In the genomic region with DNA sequence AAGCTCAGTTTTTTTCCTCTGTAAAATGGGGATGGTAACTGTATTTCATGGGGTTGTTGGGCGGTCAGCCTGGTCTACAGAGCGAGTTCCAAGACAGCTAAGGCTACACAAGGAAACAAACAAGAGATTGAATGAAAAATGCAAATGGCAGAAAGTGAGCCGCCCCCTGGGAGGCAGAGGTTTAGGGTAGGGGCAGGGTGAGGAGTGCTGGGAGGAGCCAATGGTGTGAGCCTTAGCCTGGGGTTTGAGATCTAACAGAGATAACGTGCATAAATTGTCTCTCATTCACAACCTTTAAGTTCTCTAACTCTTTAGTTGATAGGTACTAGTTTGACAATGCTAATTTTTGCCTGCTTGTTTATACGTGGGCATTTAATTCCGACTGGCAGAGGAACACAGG, we compare ENCODE assay signal across 9 mouse cellular contexts. TPM values are rescaled to one million over a fixed set of nuclear protein-coding genes. Genes with fewer than 3 reads are reported as not detected.
DNase-seq lines count a peak whose midpoint lies in the region; ATAC-seq and TF ChIP-seq lines count a peak whose summit lies in the region.
"Had no signal": no experiment of that assay in that cellular context is flagged by ENCODE, and none has a peak within 500 bp of the region (broad histone marks: within the 10 kb centered on the region; RNA-seq: fewer than 3 reads in every experiment).

No protein-coding gene starts in this region.

- DNase-seq in gastrocnemius, adult 2 months: no peak
- DNase-seq in gastrocnemius, postnatal 14 days: no peak
- DNase-seq in forebrain, embryonic 14.5 days (ENCODE audit: low spot score): no peak
- DNase-seq in right cerebral cortex, postnatal 4 days: no peak
- no peak for DNase-seq in embryo, embryonic 11 days
- DNase-seq in embryo, embryonic 9.5 days (ENCODE audit: extremely low spot score): no peak

- no peaks in the 10 kb centered on the region for H3K9me3 ChIP-seq in E14TG2a.4 (ENCODE audit: low read length)
- H3K9me3 ChIP-seq in forebrain, embryonic 14.5 days (replicated peaks; ENCODE audit: control insufficient read depth, low read length): no peaks in the 10 kb centered on the region
- H3K9me3 ChIP-seq in liver, embryonic 15.5 days (replicated peaks): no peaks in the 10 kb centered on the region

- peak overlapping the region; percentile 59; the same call in 1 of the 2 replicates for H3K27ac ChIP-seq in gastrocnemius, adult 2 months
- H3K27ac ChIP-seq in forebrain, embryonic 14.5 days (ENCODE audit: low read depth, low read length): no peak overlapping the region
- no peak overlapping the region for H3K27ac ChIP-seq in liver, embryonic 15.5 days (replicated peaks)

- peak overlapping the region; percentile 50 for H3K4me2 ChIP-seq in forebrain, embryonic 14.5 days (ENCODE audit: low read length)
- H3K4me2 ChIP-seq in liver, embryonic 15.5 days: peak overlapping the region; percentile 66

- peak; percentile 88 for ATAC-seq in forebrain, embryonic 14.5 days
- ATAC-seq in liver, embryonic 15.5 days (ENCODE audit: insufficient read depth): peak; percentile 59

- intact Hi-C loops in gastrocnemius, adult 2 months (cut with DNase I): no loop called here
- intact Hi-C loops in gastrocnemius, postnatal 14 days (cut with DNase I; ENCODE audit: low total_unique reads): no loop called here

- H3K4me3 ChIP-seq in gastrocnemius, adult 2 months: peak overlapping the region; percentile 81
- H3K4me3 ChIP-seq in E14TG2a.4 (replicated peaks; ENCODE audit: low read length): peak overlapping the region; percentile 87
- H3K4me3 ChIP-seq in forebrain, embryonic 14.5 days (ENCODE audit: low read depth, low read length): peak overlapping the region; percentile 53
- peak overlapping the region; percentile 69 for H3K4me3 ChIP-seq in liver, embryonic 15.5 days (replicated peaks)

- H3K36me3 ChIP-seq in E14TG2a.4 (ENCODE audit: insufficient read depth, low read length): peaks cover 11% of the 10 kb centered on the region
- H3K36me3 ChIP-seq in forebrain, embryonic 14.5 days (ENCODE audit: control insufficient read depth, insufficient read depth, low read length): 0 out of 2 replicates have a peak, but pooled peaks cover 4% of the 10 kb centered on the region
- 0 out of 2 replicates have a peak, but pooled peaks cover 8% of the 10 kb centered on the region for H3K36me3 ChIP-seq in liver, embryonic 15.5 days (replicated peaks)

- WGBS in forebrain, embryonic 14.5 days: 26% methylated on average over 6 of the region's 6 CpGs
- 17% methylated on average over 6 of the region's 6 CpGs for WGBS in liver, embryonic 15.5 days (ENCODE audit: insufficient replicate concordance)

- no peaks in the 10 kb centered on the region for H3K27me3 ChIP-seq in E14TG2a.4 (ENCODE audit: insufficient read depth, low read length)
- H3K27me3 ChIP-seq in forebrain, embryonic 14.5 days (replicated peaks; ENCODE audit: control insufficient read depth, insufficient read depth, low read length): no peaks in the 10 kb centered on the region
- H3K27me3 ChIP-seq in liver, embryonic 15.5 days: no peaks in the 10 kb centered on the region

- TF ChIP-seq CTCF in gastrocnemius, adult 2 months (IDR thresholded peaks at IDR 0.05): no peak
- TF ChIP-seq CTCF in E14TG2a.4 (conservative IDR thresholded peaks at IDR 0.05; ENCODE audit: low read length): no peak

- peaks cover 16% of the 10 kb centered on the region for H3K4me1 ChIP-seq in E14TG2a.4 (replicated peaks; ENCODE audit: low read depth, low read length)
- no peaks in the 10 kb centered on the region for H3K4me1 ChIP-seq in forebrain, embryonic 14.5 days (ENCODE audit: control insufficient read depth, insufficient read depth, low read length)
- peaks cover 15% of the 10 kb centered on the region for H3K4me1 ChIP-seq in liver, embryonic 15.5 days (replicated peaks)

- peak overlapping the region; percentile 35; the same call in 1 of the 2 replicates for H3K9ac ChIP-seq in forebrain, embryonic 14.5 days (ENCODE audit: low read length)
- H3K9ac ChIP-seq in liver, embryonic 15.5 days: no peak overlapping the region

RNA-seq across cellular contexts. Expression of gene Rbmx2, which starts 0.3 kb away (rescaled TPM):
- 1 to 10 TPM; 1.4 to 1.6 TPM for total RNA-seq in gastrocnemius, adult 2 months (2021)
- 1 to 10 TPM; 1.3 to 1.6 TPM for total RNA-seq in gastrocnemius, postnatal 14 days (2021)
- 23.8 and 27.6 TPM in 2 replicates for polyA plus RNA-seq in forebrain, embryonic 14.5 days (2014; fragmentation: Nextera tagmentation; extraction: Ambion mirVana)
- polyA plus RNA-seq in liver, embryonic 15.5 days (2015; fragmentation: Nextera tagmentation; extraction: Ambion mirVana): 8.6 and 13.1 TPM in 2 replicates

RNA-seq across cellular contexts. Expression of gene Gpr119, which starts 20.2 kb away (rescaled TPM):
- under 1 TPM in 1 of 2 experiments, not detected in 1; 0.08 TPM for total RNA-seq in gastrocnemius, adult 2 months (2021)
- not detected for total RNA-seq in gastrocnemius, postnatal 14 days (2021)
- not detected in 2 replicates for polyA plus RNA-seq in forebrain, embryonic 14.5 days (2014; fragmentation: Nextera tagmentation; extraction: Ambion mirVana)
- polyA plus RNA-seq in liver, embryonic 15.5 days (2015; fragmentation: Nextera tagmentation; extraction: Ambion mirVana): not detected in 2 replicates
- polyA plus RNA-seq: C2C12 had no signal
